Mouse (Mus musculus) cerebral cortex, adult 2 months (tissue): ENCODE data around the gene Il4ra.

Experiments used
- WGBS: fragments of 180-500 bp; shearing (Covaris S2); methylation state at CpG from one replicate; pipeline ENCODE4 v1.1.7; 2018; 5-methylcytosine and 5-hydroxymethylcytosine counted together

The Il4ra gene

GRCm38 (mm10) chr7:125571891-125572290 is 20.0 kb downstream of the Il4ra start:
- WGBS = 93% methylated on average over 19 of the region's 19 CpGs

- WGBS = 82% methylated on average over 6 of the region's 6 CpGs
These were observed 20.8 kb downstream of the Il4ra start for GRCm38 (mm10) chr7:125572737-125573136.

- WGBS = 83% methylated on average over 2 of the region's 2 CpGs
These were observed 21.9 kb downstream of the Il4ra start for GRCm38 (mm10) chr7:125573849-125574248.

- WGBS = 91% methylated on average over 3 of the region's 3 CpGs
These were observed 22.9 kb downstream of the Il4ra start for GRCm38 (mm10) chr7:125574832-125575231.

GRCm38 (mm10) chr7:125575738-125576540 is 24.0 kb downstream of the Il4ra start:
- WGBS = 94% methylated on average over 16 of the region's 16 CpGs

GRCm38 (mm10) chr7:125576982-125577381 is 25.1 kb downstream of the Il4ra start:
- WGBS = 74% methylated on average over 7 of the region's 7 CpGs

- 93% methylated on average over 11 of the region's 11 CpGs for WGBS
These were observed 25.7 kb downstream of the Il4ra start for GRCm38 (mm10) chr7:125577486-125578088.

- 95% methylated on average over 3 of the region's 3 CpGs for WGBS
These were observed 26.2 kb downstream of the Il4ra start for GRCm38 (mm10) chr7:125578106-125578505.

GRCm38 (mm10) chr7:125579545-125580219 is 27.8 kb downstream of the Il4ra start:
- 82% methylated on average over 9 of the region's 9 CpGs for WGBS

GRCm38 (mm10) chr7:125580220-125580549 is 28.3 kb downstream of the Il4ra start:
- 98% methylated on average over 1 of the region's 1 CpGs for WGBS

GRCm38 (mm10) chr7:125580625-125581316 is 28.9 kb downstream of the Il4ra start:
- WGBS = 9% methylated on average over 16 of the region's 16 CpGs

- 1% methylated on average over 21 of the region's 21 CpGs for WGBS
These were observed 29.4 kb downstream of the Il4ra start for GRCm38 (mm10) chr7:125581317-125581672.

- 77% methylated on average over 6 of the region's 6 CpGs for WGBS
These were observed 31.5 kb downstream of the Il4ra start for GRCm38 (mm10) chr7:125583325-125584004.

GRCm38 (mm10) chr7:125584005-125584369 is 32.1 kb downstream of the Il4ra start:
- WGBS = 92% methylated on average over 5 of the region's 5 CpGs

GRCm38 (mm10) chr7:125586355-125586754 is 34.4 kb downstream of the Il4ra start:
- WGBS = 98% methylated on average over 23 of the region's 23 CpGs

- 87% methylated on average over 4 of the region's 4 CpGs for WGBS
These were observed 36.8 kb downstream of the Il4ra start for GRCm38 (mm10) chr7:125588721-125589120.

GRCm38 (mm10) chr7:125589896-125590295 is 38.0 kb downstream of the Il4ra start:
- 92% methylated on average over 7 of the region's 7 CpGs for WGBS

GRCm38 (mm10) chr7:125593831-125594230 is 41.9 kb downstream of the Il4ra start:
- WGBS = 90% methylated on average over 4 of the region's 4 CpGs

GRCm38 (mm10) chr7:125596406-125596805 is 44.5 kb downstream of the Il4ra start:
- 71% methylated on average over 3 of the region's 3 CpGs for WGBS

- 71% methylated on average over 9 of the region's 9 CpGs for WGBS
These were observed 45.2 kb downstream of the Il4ra start for GRCm38 (mm10) chr7:125597083-125597482.

- 88% methylated on average over 11 of the region's 11 CpGs for WGBS
These were observed 45.8 kb downstream of the Il4ra start for GRCm38 (mm10) chr7:125597516-125598347.
